23 mouse cellular contexts compared by ENCODE assay signal in the genomic region with DNA sequence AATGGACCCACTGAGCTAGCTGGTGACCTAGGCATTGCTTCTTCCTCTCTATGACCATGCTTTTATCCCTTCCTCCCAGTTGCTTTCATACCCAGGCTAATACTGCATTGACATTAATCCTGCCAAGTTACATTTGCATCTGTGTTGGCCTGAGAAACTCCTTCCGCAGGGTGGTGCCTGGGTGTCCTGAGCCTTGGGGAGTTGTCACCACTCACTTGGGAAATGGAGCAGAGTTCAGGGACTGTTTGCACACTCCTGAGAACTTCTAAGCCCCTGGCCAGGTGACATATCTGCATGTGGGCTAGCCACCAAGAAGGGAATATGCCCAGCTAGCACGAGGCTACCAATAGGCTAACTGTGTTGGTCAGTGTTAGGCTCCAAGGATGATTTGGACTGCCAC. TPM values are rescaled to one million over a fixed set of nuclear protein-coding genes. Genes with fewer than 3 reads are reported as not detected.
DNase-seq lines count a peak whose midpoint lies in the region; ATAC-seq and TF ChIP-seq lines count a peak whose summit lies in the region.
"Had no signal": no experiment of that assay in that cellular context is flagged by ENCODE, and none has a peak within 500 bp of the region (broad histone marks: within the 10 kb centered on the region; RNA-seq: fewer than 3 reads in every experiment).

No protein-coding gene starts in this region.

- H3K36me3 ChIP-seq in liver, postnatal 0 days (replicated peaks; ENCODE audit: insufficient read depth, low read length) = no peaks in the 10 kb centered on the region
- H3K36me3 ChIP-seq in stomach, embryonic 15.5 days = no peaks in the 10 kb centered on the region
- H3K36me3 ChIP-seq in stomach, postnatal 0 days (ENCODE audit: control insufficient read depth, insufficient read depth, low read length) = no peaks in the 10 kb centered on the region
- H3K36me3 ChIP-seq: forebrain, embryonic 10.5 days; hindbrain, embryonic 12.5 days; hindbrain, embryonic 15.5 days had no signal

- DNase-seq in liver, postnatal 0 days = no peak
- no peak for DNase-seq in liver
- peak; percentile 58 for DNase-seq in stomach, postnatal 0 days (ENCODE audit: low spot score)
- DNase-seq in left cerebral cortex, postnatal 25 days (ENCODE audit: low spot score in 2 of 2) = no peak
- DNase-seq in natural killer cell, adult 2 months (ENCODE audit: low spot score in 2 of 2) = no peak
- DNase-seq: adrenal gland, adult 8-10 months; adrenal gland, postnatal 25 days; cerebellum, adult 11-12 months; cerebellum, adult 8-10 months; cerebellum, postnatal 10 days; cerebellum, postnatal 36 days; gastrocnemius, adult 2 months; gastrocnemius, postnatal 14 days; heart, adult 11 months had no signal

- 69% methylated on average over 2 of the region's 2 CpGs for WGBS in liver, postnatal 0 days (ENCODE audit: insufficient replicate concordance)
- 76% methylated on average over 2 of the region's 2 CpGs for WGBS in stomach, embryonic 15.5 days
- WGBS in stomach, postnatal 0 days = 53% methylated on average over 2 of the region's 2 CpGs

- no peak overlapping the region for H3K9ac ChIP-seq in liver, postnatal 0 days (replicated peaks)
- no peak overlapping the region for H3K9ac ChIP-seq in stomach, embryonic 15.5 days
- no peak overlapping the region for H3K9ac ChIP-seq in stomach, postnatal 0 days (ENCODE audit: low read length)
- H3K9ac ChIP-seq: forebrain, embryonic 13.5 days; hindbrain, embryonic 12.5 days; hindbrain, embryonic 15.5 days had no signal

- intact Hi-C loops in left cerebral cortex, postnatal 25 days (cut with DNase I) = no loop called here

- no peaks in the 10 kb centered on the region for H3K9me3 ChIP-seq in liver, postnatal 0 days (ENCODE audit: low read length)
- no peaks in the 10 kb centered on the region for H3K9me3 ChIP-seq in stomach, embryonic 15.5 days
- no peaks in the 10 kb centered on the region for H3K9me3 ChIP-seq in stomach, postnatal 0 days (ENCODE audit: control insufficient read depth, low read length)
- H3K9me3 ChIP-seq: forebrain, embryonic 10.5 days; forebrain, embryonic 13.5 days; hindbrain, embryonic 12.5 days; hindbrain, embryonic 15.5 days had no signal

- H3K4me3 ChIP-seq in liver, postnatal 0 days (ENCODE audit: low read depth, low read length) = no peak overlapping the region
- no peak overlapping the region for H3K4me3 ChIP-seq in stomach, embryonic 15.5 days (replicated peaks)
- H3K4me3 ChIP-seq in stomach, postnatal 0 days (ENCODE audit: low read depth, low read length) = no peak overlapping the region
- H3K4me3 ChIP-seq: forebrain, embryonic 10.5 days; forebrain, embryonic 13.5 days; gastrocnemius, adult 2 months; hindbrain, embryonic 12.5 days; hindbrain, embryonic 15.5 days had no signal

- no peak for ATAC-seq in liver, postnatal 0 days
- no peak for ATAC-seq in stomach, embryonic 15.5 days (ENCODE audit: insufficient read depth, low FRiP score, low read depth)
- ATAC-seq in stomach, postnatal 0 days (ENCODE audit: low FRiP score, low TSS enrichment) = peak; percentile 53
- ATAC-seq: activated CD4-positive, CD25-positive, alpha-beta regulatory T cell, adult 4 months; CD4-positive, CD25-positive, alpha-beta regulatory T cell, adult 4 months; forebrain, embryonic 13.5 days; forebrain, embryonic 16.5 days had no signal

- TF ChIP-seq CTCF in liver, postnatal 0 days (IDR thresholded peaks at IDR 0.05; ENCODE audit: low read depth) = no peak
- TF ChIP-seq CTCF in stomach, postnatal 0 days (IDR thresholded peaks at IDR 0.05; ENCODE audit: low read depth) = no peak

- H3K27me3 ChIP-seq in liver, postnatal 0 days (ENCODE audit: insufficient read depth, low read length) = no peaks in the 10 kb centered on the region
- no peaks in the 10 kb centered on the region for H3K27me3 ChIP-seq in stomach, embryonic 15.5 days (replicated peaks)
- H3K27me3 ChIP-seq in stomach, postnatal 0 days (ENCODE audit: control insufficient read depth, insufficient read depth, low read length) = no peaks in the 10 kb centered on the region
- H3K27me3 ChIP-seq: forebrain, embryonic 13.5 days; hindbrain, embryonic 12.5 days; hindbrain, embryonic 15.5 days had no signal

- no peak for TF ChIP-seq EP300 in liver, postnatal 0 days (IDR thresholded peaks at IDR 0.05; ENCODE audit: low read depth)
- no peak for TF ChIP-seq EP300 in stomach, postnatal 0 days (optimal IDR thresholded peaks at IDR 0.05)

- no peak overlapping the region for H3K4me2 ChIP-seq in liver, postnatal 0 days (ENCODE audit: low read depth, low read length)
- H3K4me2 ChIP-seq in stomach, embryonic 15.5 days = no peak overlapping the region
- no peak overlapping the region for H3K4me2 ChIP-seq in stomach, postnatal 0 days (replicated peaks; ENCODE audit: low read depth)
- H3K4me2 ChIP-seq: forebrain, embryonic 13.5 days; heart, embryonic 11.5 days; hindbrain, embryonic 12.5 days; hindbrain, embryonic 15.5 days had no signal

- 0 out of 2 replicates have a peak overlapping the region, but pooled peaks have one; percentile 16 for H3K27ac ChIP-seq in liver, postnatal 0 days (ENCODE audit: low read depth)
- H3K27ac ChIP-seq in stomach, embryonic 15.5 days = peak overlapping the region; percentile 76; the same call in 1 of the 2 replicates
- H3K27ac ChIP-seq in stomach, postnatal 0 days (replicated peaks) = peak overlapping the region; percentile 89
- H3K27ac ChIP-seq: forebrain, embryonic 10.5 days; forebrain, embryonic 13.5 days; gastrocnemius, adult 2 months; hindbrain, embryonic 12.5 days; hindbrain, embryonic 15.5 days had no signal

- peaks cover 20% of the 10 kb centered on the region for H3K4me1 ChIP-seq in liver, postnatal 0 days (ENCODE audit: insufficient read depth)
- H3K4me1 ChIP-seq in stomach, embryonic 15.5 days = peaks cover 18% of the 10 kb centered on the region; the same call in 1 of the 2 replicates
- H3K4me1 ChIP-seq in stomach, postnatal 0 days (replicated peaks; ENCODE audit: control insufficient read depth, insufficient read depth) = peaks cover 2% of the 10 kb centered on the region; the same call in 1 of the 2 replicates
- H3K4me1 ChIP-seq: hindbrain, embryonic 12.5 days; hindbrain, embryonic 15.5 days had no signal

RNA-seq across cellular contexts. Expression of a gene that starts 23.0 kb away (rescaled TPM):
- 3.0 TPM in 2 replicates for polyA plus RNA-seq in liver, postnatal 0 days (2015; fragmentation: Nextera tagmentation; extraction: Ambion mirVana)
- polyA plus RNA-seq in stomach, embryonic 15.5 days (2015; fragmentation: Nextera tagmentation; extraction: Ambion mirVana) = 5.5 and 5.6 TPM in 2 replicates
- 8.7 and 9.1 TPM in 2 replicates for polyA plus RNA-seq in stomach, postnatal 0 days (2015; fragmentation: Nextera tagmentation; extraction: Ambion mirVana)
- 10 to 100 TPM; 13.8 to 22.5 TPM for total RNA-seq in left cerebral cortex, postnatal 25 days (2021)
- polyA plus RNA-seq: activated CD4-positive, CD25-positive, alpha-beta regulatory T cell, adult 4 months had no signal

Comparison
In these comparisons a context has a peak if more than half of its experiments do, and no peak if none do; other contexts are left out.
1. H3K27ac ChIP-seq: peak in every context shown above with its lines; median percentile 89 in stomach, postnatal 0 days; 76 in stomach, embryonic 15.5 days; 16 in liver, postnatal 0 days.